Mouse (Mus musculus): ENCODE results near the gene Rassf2.
A peak's percentile ranks its signal among the peaks of the same experiment; 100 is the strongest.

Gene Rassf2

GRCm38 (mm10) chr2:132005445-132005844, 24.6 kb downstream of the Rassf2 start:
- DNase-seq (ENCODE audit: low spot score), result no peak

DNA sequence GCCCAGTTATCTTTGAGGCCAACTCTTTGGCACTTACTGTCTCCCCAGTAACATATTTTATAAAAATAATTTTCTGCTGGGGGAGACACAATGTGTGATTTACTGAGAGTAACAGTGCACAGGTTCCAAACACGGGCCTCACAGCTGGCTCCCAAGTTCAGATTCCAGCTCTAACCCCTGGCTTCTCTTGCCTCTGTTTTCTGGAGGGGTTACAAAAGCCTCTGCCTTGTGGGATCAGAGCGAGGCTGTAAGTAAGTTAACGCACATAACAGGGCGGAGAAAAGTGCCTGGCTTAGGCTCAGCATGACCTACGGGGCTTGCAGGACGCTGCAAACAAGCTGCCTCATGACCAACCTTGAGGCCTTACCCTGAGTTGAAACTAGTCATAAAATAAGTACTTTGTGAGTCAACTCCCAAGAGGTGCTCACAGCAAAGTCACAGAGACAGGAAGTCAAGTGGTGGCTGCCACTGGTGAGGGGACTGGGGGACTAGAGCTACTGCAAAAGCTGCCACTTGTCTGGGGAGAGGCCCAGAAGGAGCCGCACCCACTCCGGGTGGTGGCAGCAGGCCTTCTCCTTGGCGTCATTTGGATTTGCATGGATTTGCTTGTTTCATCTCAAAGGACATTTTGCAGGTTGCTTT, 25.4 kb downstream of the Rassf2 start:
- no peak for DNase-seq (ENCODE audit: low spot score)

- no peak for DNase-seq (ENCODE audit: low spot score)
Observed at GRCm38 (mm10) chr2:132003916-132004315, 26.1 kb downstream of the Rassf2 start.

GRCm38 (mm10) chr2:132001696-132002334, 28.2 kb downstream of the Rassf2 start:
- DNase-seq (ENCODE audit: low spot score), result no peak

- no peak for DNase-seq (ENCODE audit: low spot score)
Observed at GRCm38 (mm10) chr2:131997356-131997755, 32.7 kb downstream of the Rassf2 start.

DNA sequence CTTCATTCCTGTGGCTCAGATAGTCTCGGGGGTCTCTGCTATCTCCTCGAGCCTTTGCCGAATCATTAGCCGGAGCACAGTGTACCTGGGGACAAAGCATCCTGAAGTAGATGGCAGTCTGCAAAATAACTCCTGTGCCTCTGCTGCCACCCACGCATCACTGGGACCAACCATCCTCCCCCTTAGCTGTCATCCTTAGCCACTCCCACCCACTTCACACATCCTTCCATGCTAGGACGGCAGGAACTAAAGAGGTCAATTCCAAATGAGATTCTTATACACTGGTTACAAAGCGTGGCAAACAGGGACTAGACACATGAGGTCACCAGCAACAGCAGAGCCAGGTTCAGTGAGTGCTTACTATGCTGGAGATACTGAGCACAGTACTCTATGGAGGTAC, 33.7 kb downstream of the Rassf2 start:
- no peak for DNase-seq (ENCODE audit: low spot score)

DNA sequence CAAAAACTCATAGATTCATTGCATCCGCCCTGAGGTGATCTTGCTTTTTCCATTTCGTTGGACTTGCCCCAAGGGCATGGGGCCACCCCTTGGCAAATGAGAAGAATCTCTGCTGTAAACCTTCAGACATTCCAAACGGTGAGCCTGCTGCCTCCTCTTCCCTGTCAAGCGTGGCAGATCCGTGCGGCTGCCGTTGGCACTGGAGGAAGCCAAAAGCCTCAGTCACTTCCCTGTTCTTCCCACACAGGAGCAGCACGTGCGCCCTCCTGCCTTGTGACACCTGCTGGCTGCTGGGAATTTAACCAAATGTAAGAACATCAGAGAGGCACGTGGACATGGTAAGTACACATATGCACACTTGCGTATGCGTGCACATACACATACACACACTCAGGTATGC, 34.3 kb downstream of the Rassf2 start:
- DNase-seq (ENCODE audit: low spot score), result no peak

GRCm38 (mm10) chr2:131994971-131995370, 35.1 kb downstream of the Rassf2 start:
- no peak for DNase-seq (ENCODE audit: low spot score)

- no peak for DNase-seq (ENCODE audit: low spot score)
Observed at GRCm38 (mm10) chr2:131993563-131994088, 36.4 kb downstream of the Rassf2 start.

- peak; percentile 33 for DNase-seq (ENCODE audit: low spot score)
Observed at GRCm38 (mm10) chr2:131993151-131993550, 36.9 kb downstream of the Rassf2 start.

- DNase-seq (ENCODE audit: low spot score), result peak; percentile 10
Observed at GRCm38 (mm10) chr2:131992487-131992886, 37.6 kb downstream of the Rassf2 start.

GRCm38 (mm10) chr2:131988550-131988949, 41.5 kb downstream of the Rassf2 start:
- DNase-seq (ENCODE audit: low spot score), result no peak

DNA sequence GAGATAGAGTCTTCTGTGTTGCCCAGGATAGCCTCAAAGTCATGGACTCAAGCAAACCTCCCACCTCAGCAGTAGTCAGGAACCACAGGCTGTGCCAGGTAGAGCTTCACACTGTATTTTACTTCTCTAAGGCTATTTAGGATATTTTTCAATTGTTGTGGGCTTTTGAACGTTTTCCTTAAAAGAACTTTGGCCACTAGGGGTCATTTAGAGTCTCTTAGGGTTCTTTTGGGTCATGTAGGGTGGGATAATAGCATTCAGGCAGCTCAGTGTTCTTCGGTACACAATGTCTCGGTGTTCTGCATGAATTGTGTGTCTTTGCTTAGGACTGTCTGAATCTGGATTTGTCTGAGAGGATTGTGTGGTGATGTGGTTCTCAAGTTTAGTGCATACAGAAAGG, 42.1 kb downstream of the Rassf2 start:
- no peak for DNase-seq (ENCODE audit: low spot score)

DNA sequence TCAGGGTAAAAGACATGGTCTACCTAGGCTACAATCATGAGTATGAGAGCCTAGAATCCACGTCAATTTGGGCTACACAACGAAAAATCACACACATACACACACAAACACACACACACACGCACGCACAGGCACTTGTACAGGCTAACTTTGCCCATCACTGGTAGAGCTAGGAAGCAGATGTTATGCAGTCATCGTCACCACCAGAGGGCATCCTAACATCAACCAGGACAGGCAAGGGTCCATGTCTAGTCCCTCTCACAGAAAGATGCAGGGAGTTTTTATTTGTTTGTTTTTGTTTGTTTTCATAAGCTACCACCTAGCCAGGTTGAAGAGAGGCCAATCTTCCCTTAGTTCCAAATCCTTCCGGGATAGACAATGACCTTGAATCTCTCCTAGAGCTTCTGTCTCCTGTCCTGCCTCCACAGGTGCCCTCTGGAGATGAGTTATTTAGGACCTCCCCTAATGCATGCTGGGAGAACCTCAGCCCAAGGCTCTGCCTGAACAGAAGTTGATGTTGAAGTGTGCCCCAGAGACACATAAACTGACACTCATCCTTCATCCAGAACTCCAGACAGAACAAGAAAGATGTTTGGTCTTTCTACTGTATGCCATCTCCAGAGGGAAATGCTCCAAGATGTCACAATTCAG, 47.4 kb downstream of the Rassf2 start:
- peak; percentile 73 for DNase-seq (ENCODE audit: low spot score)

GRCm38 (mm10) chr2:131980866-131981265, 49.2 kb downstream of the Rassf2 start:
- no peak for DNase-seq (ENCODE audit: low spot score)

GRCm38 (mm10) chr2:131976663-131977062, 53.4 kb downstream of the Rassf2 start:
- no peak for DNase-seq (ENCODE audit: low spot score)

DNA sequence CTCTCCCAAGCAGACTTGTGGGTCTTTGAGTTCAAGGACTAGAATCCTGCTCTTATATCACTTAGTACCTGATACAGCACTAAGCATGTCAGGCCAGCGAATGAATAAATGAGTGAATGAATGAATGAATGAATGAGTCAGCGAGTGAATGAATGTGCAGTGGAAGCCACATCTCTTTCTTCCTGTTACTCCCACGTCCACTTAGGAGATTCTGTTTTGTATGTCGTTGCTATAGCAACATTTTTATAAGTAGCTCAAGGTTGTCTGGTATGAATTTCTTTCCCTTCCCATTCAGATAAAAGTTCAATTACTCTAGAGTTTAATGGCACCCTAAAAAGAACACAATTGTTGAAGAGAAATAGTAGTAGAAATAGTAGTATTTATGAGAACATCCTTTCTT, 59.0 kb downstream of the Rassf2 start:
- DNase-seq (ENCODE audit: low spot score), result no peak

DNA sequence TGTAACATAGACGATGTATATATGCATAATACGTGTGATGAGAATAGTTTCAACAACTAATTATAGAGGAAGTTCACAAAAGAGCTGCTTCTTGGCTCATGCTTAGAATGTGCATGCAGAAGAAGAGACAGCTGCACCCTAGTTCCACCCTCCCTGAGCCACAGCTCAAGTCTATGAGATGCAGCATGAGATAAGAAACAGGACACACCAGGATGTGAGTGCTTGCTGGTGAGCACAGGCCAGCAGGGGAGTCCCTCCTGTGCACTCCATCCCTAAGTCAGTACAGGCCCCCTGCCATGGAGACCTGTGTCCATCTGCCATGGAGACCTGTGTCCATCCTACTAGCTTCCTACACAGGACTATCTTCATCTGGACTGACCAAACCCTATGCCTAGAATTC, 59.5 kb downstream of the Rassf2 start:
- DNase-seq (ENCODE audit: low spot score), result no peak

- no peak for DNase-seq (ENCODE audit: low spot score)
Observed at GRCm38 (mm10) chr2:131961671-131962070, 68.4 kb downstream of the Rassf2 start.

GRCm38 (mm10) chr2:131957731-131958222, 72.3 kb downstream of the Rassf2 start:
- no peak for DNase-seq (ENCODE audit: low spot score)

DNA sequence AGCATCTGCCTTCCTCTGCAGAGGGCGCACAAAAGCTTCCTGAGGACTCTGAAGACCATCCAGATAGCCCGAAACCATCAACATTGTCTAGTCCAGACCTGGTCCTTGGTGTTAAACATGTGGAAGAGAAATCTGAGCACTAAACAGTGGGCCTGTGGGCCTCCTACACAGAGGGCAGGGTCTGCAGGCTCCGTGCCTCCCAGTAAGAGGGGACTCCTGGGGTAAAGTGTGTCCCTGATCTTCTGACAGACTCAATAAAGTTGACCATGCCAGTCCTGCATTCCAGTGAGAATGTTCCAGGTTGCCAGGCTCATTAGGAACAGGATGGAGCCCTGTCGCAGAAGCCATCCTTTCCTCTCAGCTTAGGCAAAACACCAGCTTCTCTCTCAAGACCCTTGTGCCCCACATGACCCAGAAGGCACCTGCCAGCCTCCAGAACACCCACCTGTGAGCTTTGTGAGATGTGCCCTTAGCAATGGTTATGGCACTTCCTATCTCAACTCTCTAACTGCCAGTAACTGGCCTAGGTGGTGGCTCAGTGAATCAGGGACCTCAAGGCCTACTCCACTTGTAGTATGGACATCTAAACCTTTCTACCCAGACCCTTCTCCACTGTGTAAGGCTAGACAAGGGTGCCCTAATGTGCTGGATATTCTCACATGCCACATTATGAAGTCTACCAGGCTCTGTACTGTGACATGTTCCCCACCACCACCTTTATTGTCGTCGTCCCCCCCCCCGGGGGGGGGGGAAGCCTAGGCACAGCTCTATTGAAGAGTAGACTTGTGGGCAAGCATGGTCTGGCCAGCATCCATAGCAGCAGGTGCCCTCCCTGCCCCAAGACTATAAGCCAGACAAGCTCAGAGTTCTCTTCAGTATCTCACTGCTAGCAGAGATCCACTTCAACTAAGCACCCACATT, 73.5 kb downstream of the Rassf2 start:
- DNase-seq (ENCODE audit: low spot score), result no peak

DNA sequence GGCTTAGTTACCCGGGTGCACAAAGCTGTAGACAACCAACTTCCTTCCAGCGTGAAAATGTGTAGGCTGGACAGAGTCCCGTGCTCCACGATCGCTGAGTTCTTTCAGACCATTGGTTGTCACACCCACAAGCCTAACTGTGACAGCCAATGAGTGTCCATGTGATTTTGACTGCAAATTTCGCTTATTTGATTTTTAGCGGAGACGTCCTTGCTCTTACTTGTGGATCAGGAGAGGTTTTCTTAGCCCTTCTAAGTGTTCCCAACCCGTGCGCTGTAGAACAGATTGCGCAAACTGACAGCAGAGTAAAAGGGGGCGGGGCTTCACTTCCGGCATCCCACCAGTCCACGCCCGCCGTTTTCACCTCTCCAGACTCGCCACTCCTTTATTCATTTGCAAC, 74.8 kb downstream of the Rassf2 start:
- peak; percentile 22 for DNase-seq (ENCODE audit: low spot score)

Measured in T-cell, adult 2 months (primary cell).